Mouse (Mus musculus) stomach, embryonic 15.5 days (tissue): ENCODE data around the gene Ube2q1. TPM values are rescaled to one million over a fixed set of nuclear protein-coding genes. Genes with fewer than 3 reads are reported as not detected.
"Not testable (repeated sequence)": the region's sequence is repeated elsewhere in the genome, so short reads cannot be mapped to it uniquely, and the experiment has no call there.

Experiments
- ATAC-seq: fragments of 200-750 bp; cut with Nextera tagmentation; 2 replicates; pipeline ENCODE4 v1.8.0; 2017; ENCODE audit warnings: low read depth, moderate number of reproducible peaks, moderate TSS enrichment; ENCODE audit not compliant: insufficient read depth, low FRiP score
- H3K27ac ChIP-seq: fragments of 300-500 bp; sonication (generic); 2 replicates; pipeline ENCODE4 v1.5.1; 2015; ENCODE audit warnings: mild to moderate bottlenecking, inconsistent platforms
- H3K27me3 ChIP-seq: fragments of 300-500 bp; sonication (generic); replicated peaks from 2 replicates; pipeline ENCODE4 v1.6.1; 2015; ENCODE audit warnings: inconsistent platforms
- H3K36me3 ChIP-seq: fragments of 300-500 bp; sonication (generic); 2 replicates; pipeline ENCODE4 v1.6.1; 2015; ENCODE audit warnings: inconsistent platforms
- H3K4me1 ChIP-seq: fragments of 300-500 bp; sonication (generic); 2 replicates; pipeline ENCODE4 v1.6.1; 2015; ENCODE audit warnings: inconsistent platforms
- H3K4me2 ChIP-seq: fragments of 300-500 bp; sonication (generic); 2 replicates; pipeline ENCODE4 v1.6.1; 2015; ENCODE audit warnings: mild to moderate bottlenecking, inconsistent platforms
- H3K4me3 ChIP-seq: fragments of 300-500 bp; sonication (generic); replicated peaks from 2 replicates; pipeline ENCODE4 v1.5.1; 2015; ENCODE audit warnings: inconsistent platforms
- H3K9ac ChIP-seq: fragments of 300-500 bp; sonication (generic); 2 replicates; pipeline ENCODE4 v1.6.1; 2015; ENCODE audit warnings: inconsistent platforms
- H3K9me3 ChIP-seq: fragments of 300-500 bp; sonication (generic); 2 replicates; pipeline ENCODE4 v1.6.1; 2016; ENCODE audit warnings: inconsistent platforms
- WGBS: fragments of 180-500 bp; shearing (Covaris S2); methylation state at CpG from one replicate; pipeline ENCODE4 v1.1.7; 2015; 5-methylcytosine and 5-hydroxymethylcytosine counted together
- polyA plus RNA-seq: library from polyadenylated mRNA; unstranded; fragments of >200 nt; fragmentation: Nextera tagmentation; extraction: Ambion mirVana; gene quantifications from 2 replicates; pipeline ENCODE4 v1.2.1, GENCODE M21; 2015

Gene Ube2q1
- polyA plus RNA-seq, 1 experiment from 2014 or later, result 11.2 TPM

DNA sequence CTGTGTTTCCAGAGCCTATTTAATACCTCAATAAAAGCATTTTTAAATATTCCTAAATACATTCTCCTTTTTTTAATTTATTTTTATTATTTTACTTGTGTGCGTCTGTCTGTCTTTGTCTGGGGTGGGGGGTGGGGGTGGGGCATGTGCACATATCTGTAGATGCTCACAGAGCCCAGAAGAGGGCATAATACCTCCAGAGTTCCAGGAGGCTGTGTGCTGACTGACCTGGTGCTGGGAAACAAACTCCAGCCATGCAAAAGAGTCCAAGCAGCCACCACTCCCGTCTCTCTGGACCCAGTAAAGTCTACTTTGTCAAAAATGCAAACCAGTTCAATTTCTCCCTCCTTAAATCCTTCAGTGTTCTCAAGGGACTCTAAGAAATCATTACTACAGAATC is 21.2 kb downstream of the Ube2q1 start:
- Histone ChIP-seq H3K4me1 (peaks cover 3% of the 10 kb centered on the region; the same call in 1 of the 2 replicates), H3K9ac (no peak overlapping the region), H3K27ac (no peak overlapping the region), H3K4me2 (no peak overlapping the region), H3K9me3 (no peaks in the 10 kb centered on the region), H3K36me3 (no peaks in the 10 kb centered on the region), H3K4me3 (no peak overlapping the region), H3K27me3 (no peaks in the 10 kb centered on the region)
- 54% methylated on average over 2 of the region's 2 CpGs for WGBS
- ATAC-seq, result no peak

DNA sequence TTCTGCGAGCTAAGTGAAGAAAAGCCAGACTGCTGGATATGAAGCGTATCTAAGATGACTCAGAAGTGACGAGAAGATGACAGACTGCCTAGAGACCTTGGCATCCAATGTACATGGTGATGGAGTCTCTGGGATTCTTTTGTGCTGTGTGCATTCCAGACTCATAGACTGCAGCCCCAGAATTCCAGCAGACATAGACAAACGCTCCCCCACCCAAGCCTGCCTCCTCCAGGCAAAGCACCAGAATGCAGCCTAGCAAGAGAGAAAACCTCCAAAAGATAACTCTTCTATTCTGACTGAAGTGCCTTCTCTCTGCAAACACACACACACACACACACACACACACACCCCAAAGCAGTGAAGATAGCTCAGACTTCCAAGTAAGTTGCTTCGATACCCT is 22.3 kb downstream of the Ube2q1 start:
- no peaks in the 10 kb centered on the region for H3K27me3 ChIP-seq
- no peak for ATAC-seq
- WGBS, result 62% methylated on average over 5 of the region's 5 CpGs
- H3K4me3 ChIP-seq, result no peak overlapping the region
- H3K4me2 ChIP-seq, result no peak overlapping the region
- peaks cover 3% of the 10 kb centered on the region; the same call in 1 of the 2 replicates for H3K4me1 ChIP-seq
- H3K9me3 ChIP-seq, result no peaks in the 10 kb centered on the region
- no peaks in the 10 kb centered on the region for H3K36me3 ChIP-seq
- no peak overlapping the region for H3K27ac ChIP-seq
- H3K9ac ChIP-seq, result no peak overlapping the region

- Histone ChIP-seq H3K4me2 (no peak overlapping the region), H3K4me1 (peaks cover 3% of the 10 kb centered on the region), H3K4me3 (no peak overlapping the region), H3K9ac (no peak overlapping the region), H3K9me3 (no peaks in the 10 kb centered on the region), H3K27ac (no peak overlapping the region), H3K36me3 (no peaks in the 10 kb centered on the region), H3K27me3 (no peaks in the 10 kb centered on the region)
- WGBS, result 32% methylated on average over 4 of the region's 4 CpGs
- ATAC-seq, result no peak
These were observed 22.9 kb downstream of the Ube2q1 start for GRCm38 (mm10) chr3:89796358-89796757.

DNA sequence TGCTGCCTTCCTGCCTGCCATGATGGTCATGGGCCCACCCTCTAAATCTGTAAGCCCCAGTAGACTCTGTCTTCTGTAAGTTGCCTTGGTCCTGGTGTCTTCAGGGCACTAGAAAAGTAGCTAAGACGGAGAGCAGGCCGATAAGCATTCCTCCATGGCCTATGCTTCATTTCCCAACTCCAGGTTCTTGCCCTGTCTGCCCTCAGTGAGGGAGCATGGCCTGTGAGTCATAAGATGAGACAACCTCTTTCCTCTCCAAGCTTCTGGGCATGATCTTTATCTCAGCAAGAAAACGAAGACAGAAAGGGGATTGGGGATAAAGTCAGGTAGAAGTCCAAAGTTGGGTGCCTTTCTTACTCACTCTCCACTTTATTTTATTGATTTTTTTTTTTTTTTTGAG is 25.1 kb downstream of the Ube2q1 start:
- Histone ChIP-seq H3K36me3 (no peaks in the 10 kb centered on the region), H3K27me3 (no peaks in the 10 kb centered on the region), H3K4me2 (no peak overlapping the region), H3K4me1 (peaks cover 3% of the 10 kb centered on the region), H3K9ac (no peak overlapping the region), H3K9me3 (no peaks in the 10 kb centered on the region), H3K4me3 (no peak overlapping the region), H3K27ac (no peak overlapping the region)
- 78% methylated on average over 3 of the region's 3 CpGs for WGBS
- no peak for ATAC-seq

DNA sequence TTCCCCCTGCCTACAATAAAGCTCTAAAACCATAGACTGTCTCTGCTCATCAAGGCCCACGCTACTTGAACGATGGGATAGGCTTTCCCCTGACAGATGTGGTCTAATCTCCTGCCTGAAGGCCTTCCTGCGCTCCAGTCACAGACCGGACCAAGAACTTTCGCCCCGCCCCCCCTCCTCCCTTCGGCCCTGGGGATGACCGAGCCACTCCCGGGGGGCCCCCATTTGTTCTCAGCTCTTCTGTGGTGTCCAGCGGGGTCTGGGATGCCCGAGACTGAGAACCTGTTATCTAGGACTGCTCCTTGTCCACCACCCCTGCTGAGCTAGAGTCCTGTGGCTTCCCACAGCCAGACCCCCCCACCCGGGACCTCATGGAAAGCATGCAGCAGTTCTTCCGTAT is 26.1 kb downstream of the Ube2q1 start:
- 14% methylated on average over 13 of the region's 13 CpGs for WGBS
- peak overlapping the region; percentile 38 for H3K4me2 ChIP-seq
- no peak overlapping the region for H3K27ac ChIP-seq
- H3K27me3 ChIP-seq, result no peaks in the 10 kb centered on the region
- H3K9ac ChIP-seq, result no peak overlapping the region
- H3K4me1 ChIP-seq, result peaks cover 3% of the 10 kb centered on the region
- no peaks in the 10 kb centered on the region for H3K36me3 ChIP-seq
- H3K4me3 ChIP-seq, result 0 out of 2 replicates have a peak overlapping the region, but pooled peaks have one; percentile 9
- no peaks in the 10 kb centered on the region for H3K9me3 ChIP-seq
- no peak for ATAC-seq

GRCm38 (mm10) chr3:89800078-89800477 is 26.7 kb downstream of the Ube2q1 start:
- not testable (repeated sequence) for H3K4me3 ChIP-seq, H3K36me3 ChIP-seq, ATAC-seq, H3K9ac ChIP-seq, H3K9me3 ChIP-seq, H3K4me2 ChIP-seq, H3K27ac ChIP-seq, H3K27me3 ChIP-seq, H3K4me1 ChIP-seq
- WGBS, result 50% methylated on average over 3 of the region's 3 CpGs

- WGBS, result 65% methylated on average over 5 of the region's 5 CpGs
- ATAC-seq, result no peak
- H3K9ac ChIP-seq, result no peak overlapping the region
- peaks cover 3% of the 10 kb centered on the region for H3K4me1 ChIP-seq
- H3K4me2 ChIP-seq, result no peak overlapping the region
- no peaks in the 10 kb centered on the region for H3K36me3 ChIP-seq
- no peak overlapping the region for H3K4me3 ChIP-seq
- no peaks in the 10 kb centered on the region for H3K27me3 ChIP-seq
- H3K27ac ChIP-seq, result no peak overlapping the region
- no peaks in the 10 kb centered on the region for H3K9me3 ChIP-seq
These were observed 27.5 kb downstream of the Ube2q1 start for GRCm38 (mm10) chr3:89800774-89801506.

GRCm38 (mm10) chr3:89801507-89801847 is 28.1 kb downstream of the Ube2q1 start:
- 15% methylated on average over 3 of the region's 3 CpGs for WGBS
- H3K36me3 ChIP-seq, result no peaks in the 10 kb centered on the region
- H3K27me3 ChIP-seq, result no peaks in the 10 kb centered on the region
- H3K4me2 ChIP-seq, result no peak overlapping the region
- peaks cover 3% of the 10 kb centered on the region for H3K4me1 ChIP-seq
- no peak overlapping the region for H3K27ac ChIP-seq
- H3K4me3 ChIP-seq, result no peak overlapping the region
- H3K9ac ChIP-seq, result no peak overlapping the region
- no peaks in the 10 kb centered on the region for H3K9me3 ChIP-seq
- no peak; the same call in 1 of the 2 replicates for ATAC-seq

GRCm38 (mm10) chr3:89802876-89803275 is 29.5 kb downstream of the Ube2q1 start:
- Histone ChIP-seq H3K4me3 (no peak overlapping the region), H3K9me3 (no peaks in the 10 kb centered on the region), H3K27ac (no peak overlapping the region), H3K4me2 (no peak overlapping the region), H3K9ac (no peak overlapping the region), H3K4me1 (peaks cover 3% of the 10 kb centered on the region), H3K27me3 (no peaks in the 10 kb centered on the region), H3K36me3 (no peaks in the 10 kb centered on the region)
- ATAC-seq, result no peak
- 77% methylated on average over 15 of the region's 15 CpGs for WGBS

GRCm38 (mm10) chr3:89805179-89805578 is 31.8 kb downstream of the Ube2q1 start:
- 60% methylated on average over 4 of the region's 4 CpGs for WGBS
- H3K4me1 ChIP-seq, result no peaks in the 10 kb centered on the region; the same call in 1 of the 2 replicates
- H3K4me2 ChIP-seq, result no peak overlapping the region
- no peaks in the 10 kb centered on the region for H3K27me3 ChIP-seq
- no peak overlapping the region for H3K27ac ChIP-seq
- no peaks in the 10 kb centered on the region for H3K36me3 ChIP-seq
- no peaks in the 10 kb centered on the region for H3K9me3 ChIP-seq
- H3K4me3 ChIP-seq, result no peak overlapping the region
- no peak overlapping the region for H3K9ac ChIP-seq
- ATAC-seq, result no peak

GRCm38 (mm10) chr3:89806751-89807150 is 33.3 kb downstream of the Ube2q1 start:
- no peak overlapping the region for H3K27ac ChIP-seq
- WGBS, result 90% methylated on average over 2 of the region's 2 CpGs
- H3K36me3 ChIP-seq, result no peaks in the 10 kb centered on the region

DNA sequence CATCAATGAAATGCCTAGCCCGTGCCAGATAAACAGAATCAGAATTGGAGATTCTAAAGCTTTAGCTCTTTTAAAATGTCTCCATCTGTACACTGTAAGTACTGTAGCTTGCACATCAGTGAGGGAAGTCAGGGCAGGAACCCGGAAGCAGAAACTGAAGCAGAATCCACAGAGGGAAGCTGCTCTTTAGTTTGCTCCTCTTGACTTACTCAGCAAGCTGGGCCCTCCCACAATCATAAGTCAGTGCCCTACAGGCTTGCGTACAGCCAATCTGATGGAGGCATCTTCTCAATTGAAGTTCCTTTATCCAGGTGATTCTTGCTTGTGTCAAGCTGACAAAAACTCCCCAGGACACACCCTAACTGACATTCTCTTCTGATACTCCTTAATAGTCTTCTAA is 33.8 kb downstream of the Ube2q1 start:
- no peak for ATAC-seq
- Histone ChIP-seq H3K27me3 (no peaks in the 10 kb centered on the region), H3K36me3 (no peaks in the 10 kb centered on the region), H3K9me3 (no peaks in the 10 kb centered on the region), H3K4me3 (no peak overlapping the region), H3K27ac (peak overlapping the region; percentile 40; the same call in 1 of the 2 replicates), H3K4me2 (no peak overlapping the region), H3K9ac (no peak overlapping the region), H3K4me1 (no peaks in the 10 kb centered on the region)
- 89% methylated on average over 3 of the region's 3 CpGs for WGBS

More at GRCm38 (mm10) chr3:89806751-89807150, 33.3 kb downstream of the Ube2q1 start:
- no peaks in the 10 kb centered on the region for H3K27me3 ChIP-seq
- H3K4me3 ChIP-seq, result no peak overlapping the region
- no peak for ATAC-seq
- no peaks in the 10 kb centered on the region; the same call in 1 of the 2 replicates for H3K4me1 ChIP-seq
- H3K9me3 ChIP-seq, result no peaks in the 10 kb centered on the region
- H3K4me2 ChIP-seq, result no peak overlapping the region
- H3K9ac ChIP-seq, result no peak overlapping the region

DNA sequence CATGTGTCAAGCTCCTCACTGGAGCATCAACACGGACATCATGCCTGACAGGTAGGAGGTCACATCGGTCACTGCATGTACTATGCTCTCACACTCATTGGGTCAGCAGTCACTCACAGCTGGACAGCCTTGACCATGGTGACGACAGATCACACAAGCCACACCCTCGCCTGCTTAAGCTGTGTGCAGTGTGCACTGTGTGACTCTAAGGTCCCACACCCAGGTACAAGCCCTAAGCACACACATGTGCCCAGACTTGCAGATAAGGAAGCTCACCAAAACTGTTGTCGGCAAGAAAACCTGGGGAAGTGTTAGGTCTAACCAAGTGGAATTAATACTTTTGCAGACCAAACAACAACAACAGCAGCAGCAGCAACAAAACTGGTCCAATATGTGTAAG is 34.5 kb downstream of the Ube2q1 start:
- H3K27ac ChIP-seq, result peak overlapping the region; percentile 70

More for the DNA sequence above, 34.5 kb downstream of the Ube2q1 start:
- 62% methylated on average over 5 of the region's 5 CpGs for WGBS
- Histone ChIP-seq H3K4me1 (no peaks in the 10 kb centered on the region), H3K36me3 (no peaks in the 10 kb centered on the region), H3K4me2 (no peak overlapping the region), H3K27me3 (no peaks in the 10 kb centered on the region), H3K9me3 (no peaks in the 10 kb centered on the region), H3K4me3 (no peak overlapping the region), H3K9ac (no peak overlapping the region)
- peak; percentile 93 for ATAC-seq
